Mouse (Mus musculus) forebrain, embryonic 12.5 days (tissue): ENCODE data around the gene Has3. TPM values are rescaled to one million over a fixed set of nuclear protein-coding genes. Genes with fewer than 3 reads are reported as not detected.

Source experiments
- ATAC-seq: fragments of 200-750 bp; cut with Nextera tagmentation; 2 replicates; pipeline ENCODE4 v1.8.0; 2017; ENCODE audit warnings: moderate TSS enrichment; ENCODE audit not compliant: low FRiP score
- H3K27ac ChIP-seq: fragments of 300-500 bp; sonication (generic); 2 replicates; pipeline ENCODE4 v1.5.1; 2016; ENCODE audit warnings: mild to moderate bottlenecking
- H3K27me3 ChIP-seq: fragments of 300-500 bp; sonication (generic); 2 replicates; pipeline ENCODE4 v1.6.1; 2016; ENCODE audit warnings: mild to moderate bottlenecking
- H3K36me3 ChIP-seq: fragments of 300-500 bp; sonication (generic); replicated peaks from 2 replicates; pipeline ENCODE4 v1.6.1; 2016; ENCODE audit warnings: mild to moderate bottlenecking
- H3K4me1 ChIP-seq: fragments of 300-500 bp; sonication (generic); 2 replicates; pipeline ENCODE4 v1.6.1; 2016
- H3K4me2 ChIP-seq: fragments of 300-500 bp; sonication (generic); 2 replicates; pipeline ENCODE4 v1.6.1; 2016; ENCODE audit warnings: mild to moderate bottlenecking, moderate library complexity
- H3K4me3 ChIP-seq: fragments of 300-500 bp; sonication (generic); replicated peaks from 2 replicates; pipeline ENCODE4 v1.5.1; 2016; ENCODE audit warnings: mild to moderate bottlenecking
- H3K9ac ChIP-seq: fragments of 300-500 bp; sonication (generic); 2 replicates; pipeline ENCODE4 v1.6.1; 2016; ENCODE audit warnings: mild to moderate bottlenecking
- H3K9me3 ChIP-seq: fragments of 300-500 bp; sonication (generic); 2 replicates; pipeline ENCODE4 v1.6.1; 2016
- WGBS: fragments of 180-500 bp; shearing (Covaris S2); methylation state at CpG from one replicate; pipeline ENCODE4 v1.1.7; 2016; 5-methylcytosine and 5-hydroxymethylcytosine counted together
- polyA plus RNA-seq: library from polyadenylated mRNA; unstranded; fragments of >200 nt; fragmentation: Nextera tagmentation; extraction: Ambion mirVana; gene quantifications from 2 replicates; pipeline ENCODE4 v1.2.1, GENCODE M21; 2016

Has3 gene
- 0.56 and 0.62 TPM in 2 replicates for polyA plus RNA-seq

DNA sequence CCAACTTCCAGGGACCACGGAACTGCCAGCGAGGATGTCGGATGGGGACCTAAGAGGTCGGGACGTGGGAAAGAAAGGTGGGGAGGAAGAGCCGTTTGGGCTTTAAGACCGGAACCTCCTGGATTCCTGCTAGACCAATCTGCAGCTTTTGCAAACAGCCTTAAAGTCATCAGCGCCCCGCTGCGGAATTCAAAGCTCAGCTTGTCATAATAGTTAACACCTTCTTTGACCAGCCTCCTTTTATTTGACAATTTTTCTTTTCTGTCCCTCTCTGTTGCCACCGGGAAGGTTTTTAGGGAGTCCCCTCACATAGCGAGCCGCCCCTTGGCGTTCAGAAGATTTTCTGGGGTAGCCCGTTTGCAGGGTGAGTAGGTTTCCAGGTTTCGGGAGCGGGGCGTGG, at the start of gene Has3:
TSS of gene Has3 (plus strand) at position 192 of the 400 bp plus-strand sequence.
- Histone ChIP-seq H3K4me3 (peak within 1 kb of the TSS; percentile 62), H3K27ac (peak within 1 kb of the TSS; percentile 61; the same call in 1 of the 2 replicates), H3K9ac (peak within 1 kb of the TSS; percentile 70), H3K27me3 (peaks cover 61% of the 10 kb centered on the region), H3K4me1 (peaks cover 35% of the 10 kb centered on the region), H3K4me2 (peak within 1 kb of the TSS; percentile 96), H3K9me3 (no peaks in the 10 kb centered on the region), H3K36me3 (peaks cover 12% of the 10 kb centered on the region; the same call in 1 of the 2 replicates)
- no peak for ATAC-seq
- under 1% methylated on average over 18 of the region's 18 CpGs for WGBS

DNA sequence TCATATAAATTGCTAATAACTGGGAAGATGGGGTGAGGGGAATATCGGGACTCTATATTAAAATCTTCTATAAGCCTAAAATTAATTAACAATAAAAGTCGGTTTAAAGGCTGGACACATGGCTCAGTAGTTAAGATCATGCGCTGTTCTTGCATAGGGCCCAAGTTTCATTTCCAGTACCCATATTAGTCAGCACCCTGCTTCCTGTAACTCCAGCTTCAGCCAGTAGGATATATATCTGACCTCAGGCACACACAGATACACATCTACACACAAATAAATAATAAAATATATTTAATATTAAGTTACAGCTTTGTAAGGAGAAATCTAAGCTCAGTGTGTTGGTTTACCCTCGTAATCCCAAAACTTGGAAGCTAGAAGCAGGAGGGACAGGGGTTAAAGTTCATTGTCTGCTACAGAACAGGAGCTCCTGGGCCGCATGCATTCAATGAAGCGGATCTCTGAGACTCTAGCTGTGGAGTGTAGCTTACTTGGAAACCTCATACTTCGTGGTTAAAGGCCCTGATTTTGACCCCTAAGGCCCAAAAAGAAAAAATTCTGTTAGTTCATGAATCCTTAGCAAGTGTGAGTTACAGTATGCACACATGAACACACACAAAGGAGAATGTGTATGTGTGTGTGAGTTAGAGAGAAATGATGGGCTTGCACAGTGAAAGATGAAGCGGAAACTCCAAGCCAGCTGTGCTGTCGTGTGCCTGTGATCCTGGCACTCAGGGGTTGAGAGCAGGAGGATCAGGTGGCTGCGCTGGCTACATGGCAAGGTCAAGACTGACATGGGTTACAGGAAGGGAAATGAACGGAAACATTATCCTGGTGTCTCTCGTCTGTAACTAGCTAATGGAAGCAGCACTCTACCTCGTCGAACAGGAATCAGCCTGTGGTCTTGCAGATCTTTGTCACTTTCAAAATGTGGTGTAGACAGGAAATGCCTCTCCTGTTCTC, 49.2 kb upstream of the Has3 start:
- ATAC-seq, result no peak

DNA sequence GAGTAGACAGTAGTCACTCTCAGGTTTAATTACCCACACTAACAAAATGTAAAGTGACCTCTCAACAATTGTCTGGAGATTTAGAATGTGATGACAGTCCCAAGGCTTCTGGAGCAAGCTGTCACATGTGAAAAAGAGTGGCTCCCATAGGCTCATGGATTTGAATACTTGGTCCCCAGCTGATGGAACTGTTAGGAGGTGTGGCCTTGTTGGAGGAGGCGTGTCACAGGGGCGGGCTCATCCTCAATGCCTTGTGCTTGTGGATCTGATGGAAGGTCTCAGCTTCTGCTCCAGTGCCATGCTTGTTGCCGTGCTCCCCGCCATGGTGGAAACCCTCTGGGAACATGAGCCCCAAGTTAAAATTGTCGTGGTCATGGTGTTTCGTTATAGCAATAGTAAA, 41.1 kb upstream of the Has3 start:
- WGBS, result 91% methylated on average over 6 of the region's 6 CpGs
- no peaks in the 10 kb centered on the region for H3K9me3 ChIP-seq
- no peak overlapping the region for H3K4me3 ChIP-seq
- no peak overlapping the region for H3K27ac ChIP-seq
- no peaks in the 10 kb centered on the region for H3K27me3 ChIP-seq
- H3K9ac ChIP-seq, result no peak overlapping the region
- no peak overlapping the region for H3K4me2 ChIP-seq
- no peaks in the 10 kb centered on the region for H3K4me1 ChIP-seq
- H3K36me3 ChIP-seq, result no peaks in the 10 kb centered on the region
- no peak for ATAC-seq

More for the DNA sequence above, 49.2 kb upstream of the Has3 start:
- Histone ChIP-seq H3K4me2 (no peak overlapping the region), H3K36me3 (peaks cover 3% of the 10 kb centered on the region; the same call in 1 of the 2 replicates), H3K27me3 (no peaks in the 10 kb centered on the region), H3K4me3 (no peak overlapping the region), H3K9ac (no peak overlapping the region), H3K4me1 (peaks cover 9% of the 10 kb centered on the region; the same call in 1 of the 2 replicates), H3K9me3 (no peaks in the 10 kb centered on the region), H3K27ac (no peak overlapping the region)
- WGBS, result 88% methylated on average over 14 of the region's 14 CpGs

DNA sequence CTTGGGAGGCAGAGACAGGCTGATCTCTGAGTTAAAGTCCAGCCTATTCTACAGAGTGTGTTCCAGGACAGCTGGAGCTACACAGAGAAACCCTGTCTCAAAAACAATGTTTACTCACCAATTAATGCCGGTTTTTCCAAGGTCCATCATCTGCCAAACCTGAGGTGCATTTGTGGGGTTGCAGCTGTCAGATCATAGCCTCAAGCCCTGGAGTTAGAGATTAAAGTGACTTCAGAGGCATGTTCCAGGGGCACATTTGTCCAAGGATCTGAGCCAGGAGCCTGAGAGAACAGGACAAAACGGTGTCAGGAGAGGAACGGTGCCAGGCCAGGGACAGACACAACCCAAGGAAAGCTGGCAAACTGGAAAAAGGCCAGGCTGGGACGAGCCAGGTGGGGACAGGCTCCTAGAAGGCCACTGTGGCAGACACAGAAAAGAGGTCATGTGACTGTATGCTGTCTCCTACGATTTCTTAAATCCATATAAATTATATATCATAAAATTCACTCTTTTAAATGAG, 40.5 kb upstream of the Has3 start:
- no peak overlapping the region for H3K9ac ChIP-seq
- H3K4me3 ChIP-seq, result no peak overlapping the region
- 93% methylated on average over 5 of the region's 5 CpGs for whole genome bisulfite sequencing
- H3K4me2 ChIP-seq, result no peak overlapping the region
- no peaks in the 10 kb centered on the region for H3K9me3 ChIP-seq
- H3K27ac ChIP-seq, result no peak overlapping the region
- H3K36me3 ChIP-seq, result no peaks in the 10 kb centered on the region
- no peak for ATAC-seq
- no peaks in the 10 kb centered on the region for H3K27me3 ChIP-seq
- no peaks in the 10 kb centered on the region for H3K4me1 ChIP-seq

DNA sequence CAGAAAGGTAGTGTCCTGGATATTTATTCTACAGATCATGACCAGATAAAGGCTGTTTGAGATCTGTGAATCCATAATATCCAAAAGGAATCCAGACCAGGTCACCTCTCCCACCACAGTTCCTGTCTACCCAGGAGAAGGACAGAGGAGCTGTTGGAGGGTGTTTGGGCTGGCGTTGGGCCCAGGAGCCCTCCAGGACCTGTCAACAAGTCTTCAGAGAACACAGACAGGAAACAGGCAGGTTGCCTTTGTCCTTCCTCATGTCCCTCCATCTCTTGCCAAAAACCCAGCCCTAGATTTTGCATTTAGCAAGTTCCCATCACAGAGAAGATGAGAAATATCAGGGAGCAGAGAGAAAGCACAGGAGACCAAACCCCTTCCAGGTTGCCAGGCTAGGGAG, 35.1 kb upstream of the Has3 start:
- H3K27me3 ChIP-seq, result no peaks in the 10 kb centered on the region
- no peaks in the 10 kb centered on the region for H3K36me3 ChIP-seq
- ATAC-seq, result no peak
- WGBS, result 92% methylated on average over 1 of the region's 1 CpGs
- no peaks in the 10 kb centered on the region for H3K9me3 ChIP-seq
- H3K4me2 ChIP-seq, result no peak overlapping the region
- H3K4me3 ChIP-seq, result no peak overlapping the region
- H3K4me1 ChIP-seq, result peaks cover 12% of the 10 kb centered on the region
- no peak overlapping the region for H3K9ac ChIP-seq
- H3K27ac ChIP-seq, result no peak overlapping the region

DNA sequence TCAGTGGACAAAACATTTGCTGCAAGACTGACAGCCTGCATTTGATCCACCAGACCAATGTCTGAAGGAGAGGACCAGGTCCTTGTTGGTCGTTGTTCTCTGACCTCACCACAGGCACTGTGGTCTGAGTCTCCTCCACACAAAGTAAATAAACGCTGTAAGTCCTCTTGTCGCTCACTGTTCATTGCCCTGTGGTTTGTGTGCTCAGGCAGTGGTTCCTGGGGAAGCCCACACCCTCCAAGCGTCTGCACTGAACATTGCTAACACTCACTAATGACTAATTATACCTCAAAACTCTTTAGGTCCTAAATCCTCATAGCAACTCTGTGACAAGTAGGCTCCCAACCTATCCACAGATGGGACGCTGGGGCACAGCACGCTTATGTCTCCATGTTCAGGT, 33.5 kb upstream of the Has3 start:
- no peak for ATAC-seq
- WGBS, result 88% methylated on average over 6 of the region's 6 CpGs
- H3K9ac ChIP-seq, result no peak overlapping the region
- no peak overlapping the region for H3K4me3 ChIP-seq
- no peak overlapping the region for H3K4me2 ChIP-seq
- no peak overlapping the region for H3K27ac ChIP-seq
- H3K27me3 ChIP-seq, result no peaks in the 10 kb centered on the region
- no peaks in the 10 kb centered on the region for H3K36me3 ChIP-seq
- H3K4me1 ChIP-seq, result peaks cover 16% of the 10 kb centered on the region
- H3K9me3 ChIP-seq, result no peaks in the 10 kb centered on the region

DNA sequence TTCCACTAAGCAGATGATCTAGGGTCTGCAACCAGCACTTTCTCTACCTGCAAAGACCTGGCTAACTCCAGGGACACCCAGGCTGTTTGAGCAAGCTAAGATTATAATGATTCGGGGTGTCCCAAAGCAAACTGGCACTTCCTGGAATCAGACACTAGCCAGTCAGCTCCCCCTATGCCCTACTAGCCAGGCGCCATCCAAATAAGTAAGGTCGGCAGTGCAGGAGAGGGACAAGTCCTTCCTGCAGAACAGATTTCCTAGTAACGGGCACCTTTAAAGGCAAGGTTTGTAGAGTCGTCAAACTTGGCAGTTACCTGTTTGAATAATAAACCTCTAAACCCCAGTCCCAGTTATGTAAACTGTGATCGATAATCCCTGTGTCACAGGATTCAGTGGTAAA, 31.2 kb upstream of the Has3 start:
- Histone ChIP-seq H3K4me3 (no peak overlapping the region), H3K9ac (peak overlapping the region; percentile 7; the same call in 1 of the 2 replicates), H3K4me1 (peaks cover 16% of the 10 kb centered on the region), H3K9me3 (no peaks in the 10 kb centered on the region), H3K27ac (peak overlapping the region; percentile 79), H3K4me2 (no peak overlapping the region), H3K36me3 (no peaks in the 10 kb centered on the region), H3K27me3 (no peaks in the 10 kb centered on the region)
- ATAC-seq, result no peak
- WGBS, result 86% methylated on average over 6 of the region's 6 CpGs

DNA sequence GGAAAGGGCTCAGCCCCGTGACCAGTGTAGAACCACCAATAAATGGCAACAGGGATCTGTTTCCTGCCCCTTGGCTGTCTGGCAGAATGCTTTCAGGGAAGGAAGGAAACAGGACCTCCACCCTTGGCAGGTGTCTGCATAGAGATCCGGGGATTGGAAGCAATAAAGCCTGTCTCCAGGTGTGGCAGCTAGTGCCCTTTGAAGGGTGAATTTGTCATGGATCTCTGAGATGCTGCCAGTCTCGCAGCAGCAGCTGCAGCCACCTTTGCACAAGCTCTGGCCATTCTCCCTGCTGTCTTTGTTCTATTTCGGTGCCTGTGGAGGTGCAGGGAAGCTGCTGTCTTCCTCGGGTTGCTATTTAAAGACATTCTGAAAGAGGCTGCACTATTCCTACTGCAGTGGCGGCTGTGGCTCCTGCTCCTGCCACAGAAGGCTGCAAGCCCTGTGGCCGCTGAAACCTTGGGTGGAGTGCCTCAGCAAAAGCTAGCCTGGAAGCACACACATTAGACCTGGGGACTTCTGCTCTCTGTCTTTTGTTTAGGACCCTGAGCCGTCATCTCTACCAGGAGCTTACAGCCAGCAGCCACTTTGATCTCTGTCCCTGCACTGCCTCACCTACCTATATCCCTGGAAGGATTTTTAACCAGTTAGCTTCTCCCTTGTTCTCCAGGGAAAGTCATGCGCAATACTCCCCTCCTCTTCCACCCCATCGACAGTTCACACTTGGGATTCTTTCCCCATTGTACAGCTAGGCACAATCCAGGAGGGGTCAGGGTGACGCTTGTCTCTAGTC, 30.6 kb upstream of the Has3 start:
- WGBS, result 34% methylated on average over 11 of the region's 11 CpGs
- Histone ChIP-seq H3K27ac (peak overlapping the region; percentile 79), H3K36me3 (no peaks in the 10 kb centered on the region), H3K4me2 (no peak overlapping the region), H3K9me3 (no peaks in the 10 kb centered on the region), H3K4me1 (peaks cover 16% of the 10 kb centered on the region), H3K9ac (peak overlapping the region; percentile 7; the same call in 1 of the 2 replicates), H3K4me3 (no peak overlapping the region), H3K27me3 (no peaks in the 10 kb centered on the region)
- no peak for ATAC-seq

DNA sequence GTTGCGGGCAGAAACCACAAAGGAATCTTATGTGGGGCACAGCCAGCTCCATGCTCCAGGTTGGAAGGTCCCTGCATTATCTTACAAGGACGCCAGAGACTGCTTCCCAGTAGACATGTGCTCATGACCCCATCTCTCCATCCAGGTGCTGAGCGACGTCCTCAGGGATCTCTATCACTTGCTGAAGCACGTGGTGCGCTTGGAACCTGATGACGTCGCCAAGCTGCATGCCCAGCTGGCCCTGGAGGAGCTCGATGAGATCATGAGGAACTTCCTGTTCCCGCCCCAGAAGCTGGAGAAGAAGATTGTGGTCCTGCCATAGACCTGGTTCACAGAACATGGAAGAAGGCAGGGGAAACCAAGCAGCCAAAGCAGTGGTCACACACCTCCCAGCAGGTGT, 20.0 kb upstream of the Has3 start:
- no peak overlapping the region for H3K9ac ChIP-seq
- H3K4me2 ChIP-seq, result no peak overlapping the region
- H3K4me3 ChIP-seq, result no peak overlapping the region
- ATAC-seq, result no peak
- no peaks in the 10 kb centered on the region for H3K4me1 ChIP-seq
- H3K36me3 ChIP-seq, result 0 out of 2 replicates have a peak, but pooled peaks cover 4% of the 10 kb centered on the region
- no peaks in the 10 kb centered on the region for H3K9me3 ChIP-seq
- no peak overlapping the region for H3K27ac ChIP-seq
- 94% methylated on average over 10 of the region's 10 CpGs for WGBS
- H3K27me3 ChIP-seq, result no peaks in the 10 kb centered on the region

DNA sequence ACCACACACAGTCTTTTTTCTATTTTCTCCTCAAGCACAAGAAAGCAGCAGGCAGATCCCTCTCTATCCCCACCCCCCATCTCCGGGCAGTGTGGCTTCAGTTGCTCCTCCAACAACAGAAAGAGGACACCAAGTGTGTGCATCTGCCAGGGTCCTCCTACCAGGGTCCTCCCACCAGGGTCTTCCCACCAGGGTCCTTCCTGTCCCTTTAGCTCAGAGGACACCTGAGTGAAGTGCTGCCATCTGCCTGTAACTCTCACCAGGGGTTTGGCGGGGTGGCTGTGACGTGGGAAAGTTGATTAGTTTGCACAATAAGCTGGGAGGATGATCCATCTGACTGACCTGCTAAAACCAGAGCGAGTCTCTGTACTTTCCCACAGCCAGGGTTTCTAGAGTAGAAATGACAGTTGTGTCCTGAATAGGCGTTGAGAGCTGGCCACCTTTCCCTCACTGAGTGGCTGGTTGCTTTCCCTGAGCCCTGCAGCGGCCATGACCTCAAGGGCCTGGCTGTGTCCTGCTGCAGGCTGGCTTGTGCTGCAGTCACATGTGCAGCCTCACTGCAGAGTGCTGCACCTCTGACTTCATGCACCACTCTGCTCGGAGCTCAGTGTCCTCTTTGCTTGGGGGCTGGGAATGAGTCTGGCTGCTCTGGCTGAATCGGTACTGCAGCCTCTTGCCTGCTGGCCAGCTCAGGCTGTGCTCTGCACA, 15.4 kb upstream of the Has3 start:
- Histone ChIP-seq H3K36me3 (0 out of 2 replicates have a peak, but pooled peaks cover 4% of the 10 kb centered on the region), H3K27me3 (no peaks in the 10 kb centered on the region), H3K4me1 (no peaks in the 10 kb centered on the region), H3K4me2 (no peak overlapping the region), H3K27ac (no peak overlapping the region), H3K9me3 (no peaks in the 10 kb centered on the region), H3K4me3 (no peak overlapping the region), H3K9ac (no peak overlapping the region)
- WGBS, result 52% methylated on average over 8 of the region's 8 CpGs
- no peak for ATAC-seq

DNA sequence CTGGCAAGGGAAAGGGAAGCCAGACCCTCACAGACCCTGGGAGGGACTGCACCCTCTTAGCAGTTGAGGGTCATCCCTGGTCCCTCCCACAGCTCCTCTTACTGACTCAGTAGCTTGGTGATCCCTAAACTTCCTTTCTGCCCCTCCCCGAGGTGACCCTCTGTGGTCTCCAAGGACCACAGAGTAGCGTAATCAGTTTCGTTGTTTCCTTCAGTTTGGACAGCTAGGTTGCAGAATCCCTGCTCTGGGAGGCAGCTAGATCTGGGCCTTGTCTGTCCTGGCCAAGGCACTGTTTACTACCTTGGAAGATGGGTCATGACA, 14.8 kb upstream of the Has3 start:
- Histone ChIP-seq H3K9me3 (no peaks in the 10 kb centered on the region), H3K27ac (no peak overlapping the region), H3K4me3 (no peak overlapping the region), H3K27me3 (no peaks in the 10 kb centered on the region), H3K4me2 (no peak overlapping the region), H3K36me3 (0 out of 2 replicates have a peak, but pooled peaks cover 1% of the 10 kb centered on the region), H3K4me1 (no peaks in the 10 kb centered on the region), H3K9ac (no peak overlapping the region)
- WGBS, result 92% methylated on average over 3 of the region's 3 CpGs
- ATAC-seq, result no peak

DNA sequence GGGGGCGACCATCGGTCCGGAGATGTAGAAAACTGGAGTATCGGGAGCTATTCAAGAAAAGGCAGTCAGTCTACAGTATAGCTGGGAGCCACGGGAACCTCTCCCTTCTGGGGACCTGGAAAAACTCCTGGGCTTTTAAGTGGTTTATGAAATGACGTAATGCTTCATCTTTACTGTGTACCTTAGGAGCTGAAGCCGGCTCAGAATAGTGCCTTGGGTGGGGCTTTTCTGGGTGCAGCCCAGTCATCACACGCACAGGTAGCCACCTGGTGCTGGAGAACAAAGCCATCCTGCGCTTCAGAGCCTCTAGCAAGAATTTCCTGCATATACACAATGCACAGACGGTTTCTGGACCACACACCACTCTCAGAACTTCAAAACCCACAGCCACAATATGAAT, 7.2 kb upstream of the Has3 start:
- no peak for ATAC-seq
- peaks cover 5% of the 10 kb centered on the region; the same call in 1 of the 2 replicates for H3K27me3 ChIP-seq

More for the DNA sequence above, 7.2 kb upstream of the Has3 start:
- H3K9ac ChIP-seq, result no peak overlapping the region
- no peaks in the 10 kb centered on the region for H3K36me3 ChIP-seq
- H3K4me2 ChIP-seq, result no peak overlapping the region
- no peak overlapping the region for H3K4me3 ChIP-seq
- no peak overlapping the region for H3K27ac ChIP-seq
- no peaks in the 10 kb centered on the region for H3K9me3 ChIP-seq
- 90% methylated on average over 10 of the region's 10 CpGs for WGBS
- H3K4me1 ChIP-seq, result no peaks in the 10 kb centered on the region
